Comparison of ENCODE assay signal across 18 mouse cellular contexts in genomic region chr5:92205706-92206105, GRCm38 (mm10). TPM values are rescaled to one million over a fixed set of nuclear protein-coding genes. Genes with fewer than 3 reads are reported as not detected.
A peak's percentile ranks its signal among the peaks of the same experiment; 100 is the strongest.
DNase-seq lines count a peak whose midpoint lies in the region; ATAC-seq and TF ChIP-seq lines count a peak whose summit lies in the region.
"Had no signal": no experiment of that assay in that cellular context is flagged by ENCODE, and none has a peak within 500 bp of the region (broad histone marks: within the 10 kb centered on the region; RNA-seq: fewer than 3 reads in every experiment).

No protein-coding gene starts in this region.

- no peak for TF ChIP-seq POLR2A in liver, adult 2 months (IDR thresholded peaks at IDR 0.05; ENCODE audit: extremely low read depth, insufficient read depth, low read length)

- peak overlapping the region; percentile 83 for H3K27ac ChIP-seq in liver, adult 2 months (replicated peaks; ENCODE audit: insufficient read depth, low read depth, low read length)
- no peak overlapping the region for H3K27ac ChIP-seq in liver, embryonic 11.5 days (ENCODE audit: low read depth, low read length)
- H3K27ac ChIP-seq in intestine, embryonic 16.5 days (ENCODE audit: low read length), result peak overlapping the region; percentile 61
- H3K27ac ChIP-seq in forebrain, embryonic 14.5 days (ENCODE audit: low read depth, low read length), result no peak overlapping the region
- H3K27ac ChIP-seq: hindbrain, postnatal 0 days; liver, embryonic 13.5 days; midbrain, embryonic 12.5 days; neural tube, embryonic 15.5 days had no signal

- TF ChIP-seq CTCF in liver, adult 2 months (IDR thresholded peaks at IDR 0.05; ENCODE audit: low read depth, low read length), result no peak

- no peak overlapping the region for H3K4me3 ChIP-seq in liver, adult 2 months (ENCODE audit: insufficient read depth, low read depth, low read length)
- no peak overlapping the region for H3K4me3 ChIP-seq in liver, embryonic 11.5 days (ENCODE audit: low read depth, low read length)
- no peak overlapping the region for H3K4me3 ChIP-seq in intestine, embryonic 16.5 days (ENCODE audit: low read length)
- no peak overlapping the region for H3K4me3 ChIP-seq in forebrain, embryonic 14.5 days (ENCODE audit: low read depth, low read length)
- H3K4me3 ChIP-seq: erythroblast, embryonic 14.5 days; liver, embryonic 13.5 days; midbrain, embryonic 12.5 days; neural tube, embryonic 15.5 days had no signal

- H3K9ac ChIP-seq in liver, adult 2 months (ENCODE audit: low read depth, low read length), result no peak overlapping the region
- H3K9ac ChIP-seq in liver, embryonic 11.5 days (ENCODE audit: low read depth, low read length), result no peak overlapping the region
- H3K9ac ChIP-seq in intestine, embryonic 16.5 days (ENCODE audit: low read depth, low read length), result no peak overlapping the region
- no peak overlapping the region for H3K9ac ChIP-seq in forebrain, embryonic 14.5 days (ENCODE audit: low read length)
- H3K9ac ChIP-seq: liver, embryonic 13.5 days; midbrain, embryonic 12.5 days; neural tube, embryonic 15.5 days had no signal

- H3K4me2 ChIP-seq in liver, embryonic 11.5 days, result no peak overlapping the region
- H3K4me2 ChIP-seq in intestine, embryonic 16.5 days (ENCODE audit: low read depth, low read length), result no peak overlapping the region
- H3K4me2 ChIP-seq in forebrain, embryonic 14.5 days (ENCODE audit: low read length), result no peak overlapping the region
- H3K4me2 ChIP-seq: liver, embryonic 13.5 days; midbrain, embryonic 12.5 days; neural tube, embryonic 15.5 days had no signal

- H3K79me2 ChIP-seq in liver, adult 2 months (ENCODE audit: control insufficient read depth, insufficient read depth, low read length), result no peaks in the 10 kb centered on the region

- H3K27me3 ChIP-seq in liver, adult 2 months (ENCODE audit: control insufficient read depth, insufficient read depth, low read length), result no peaks in the 10 kb centered on the region
- H3K27me3 ChIP-seq in liver, embryonic 11.5 days (replicated peaks; ENCODE audit: control insufficient read depth, insufficient read depth, low read length), result no peaks in the 10 kb centered on the region
- H3K27me3 ChIP-seq in intestine, embryonic 16.5 days (replicated peaks; ENCODE audit: control insufficient read depth, insufficient read depth, low read length), result no peaks in the 10 kb centered on the region
- no peaks in the 10 kb centered on the region for H3K27me3 ChIP-seq in forebrain, embryonic 14.5 days (replicated peaks; ENCODE audit: control insufficient read depth, insufficient read depth, low read length)
- H3K27me3 ChIP-seq: liver, embryonic 13.5 days; midbrain, embryonic 12.5 days; neural tube, embryonic 15.5 days had no signal

- peak; percentile 55 for DNase-seq in liver, adult 2 months (ENCODE audit: extremely low read depth, low read depth, low spot score)
- no peak for DNase-seq in liver, embryonic 11.5 days (ENCODE audit: low spot score)
- DNase-seq in adrenal gland, postnatal 10 days, result peak; percentile 54
- DNase-seq in lung, postnatal 25 days (ENCODE audit: low spot score), result peak; percentile 61
- no peak for DNase-seq in forebrain, embryonic 14.5 days (ENCODE audit: low spot score)
- DNase-seq in urinary bladder, adult 2 months (ENCODE audit: low spot score), result no peak
- DNase-seq: liver, embryonic 13.5 days; right cerebral cortex, postnatal 4 days; thymus, adult 2 months had no signal

- peaks cover 27% of the 10 kb centered on the region for H3K4me1 ChIP-seq in liver, adult 2 months (ENCODE audit: control insufficient read depth, insufficient read depth, low read length)
- H3K4me1 ChIP-seq in liver, embryonic 11.5 days (replicated peaks; ENCODE audit: control insufficient read depth, insufficient read depth, low read length), result peaks cover 4% of the 10 kb centered on the region
- peaks cover 15% of the 10 kb centered on the region for H3K4me1 ChIP-seq in intestine, embryonic 16.5 days (ENCODE audit: control insufficient read depth, insufficient read depth, low read length)
- no peaks in the 10 kb centered on the region for H3K4me1 ChIP-seq in forebrain, embryonic 14.5 days (ENCODE audit: control insufficient read depth, insufficient read depth, low read length)
- H3K4me1 ChIP-seq: midbrain, embryonic 12.5 days; neural tube, embryonic 15.5 days had no signal

- H3K9me3 ChIP-seq in liver, embryonic 11.5 days (ENCODE audit: control insufficient read depth, low read length), result no peaks in the 10 kb centered on the region
- H3K9me3 ChIP-seq in intestine, embryonic 16.5 days (ENCODE audit: control insufficient read depth, low read length), result no peaks in the 10 kb centered on the region
- no peaks in the 10 kb centered on the region for H3K9me3 ChIP-seq in forebrain, embryonic 14.5 days (replicated peaks; ENCODE audit: control insufficient read depth, low read length)
- H3K9me3 ChIP-seq: liver, embryonic 13.5 days; midbrain, embryonic 12.5 days; neural tube, embryonic 15.5 days had no signal

- peaks cover 18% of the 10 kb centered on the region for H3K36me3 ChIP-seq in liver, adult 2 months (ENCODE audit: control insufficient read depth, insufficient read depth, low read length)
- H3K36me3 ChIP-seq in liver, embryonic 11.5 days (ENCODE audit: control insufficient read depth, insufficient read depth, low read length), result peaks cover 6% of the 10 kb centered on the region; the same call in 1 of the 2 replicates
- peaks cover 6% of the 10 kb centered on the region; the same call in 1 of the 2 replicates for H3K36me3 ChIP-seq in intestine, embryonic 16.5 days (ENCODE audit: control insufficient read depth, insufficient read depth, low read length)
- H3K36me3 ChIP-seq in forebrain, embryonic 14.5 days (ENCODE audit: control insufficient read depth, insufficient read depth, low read length), result peaks cover 44% of the 10 kb centered on the region

- no peak for ATAC-seq in liver, embryonic 11.5 days (replicated peaks; ENCODE audit: low FRiP score)
- no peak for ATAC-seq in intestine, embryonic 16.5 days
- ATAC-seq in forebrain, embryonic 14.5 days, result no peak
- ATAC-seq: hindbrain, postnatal 0 days had no signal

- WGBS in liver, adult 2 months, result 47% methylated on average over 5 of the region's 5 CpGs
- WGBS in liver, embryonic 11.5 days, result 90% methylated on average over 5 of the region's 5 CpGs
- WGBS in intestine, embryonic 16.5 days, result 69% methylated on average over 5 of the region's 5 CpGs
- WGBS in forebrain, embryonic 14.5 days, result 90% methylated on average over 3 of the region's 5 CpGs

RNA-seq across cellular contexts. Expression of gene U90926, which starts 9.5 kb away (rescaled TPM):
- not detected in 2 replicates for total RNA-seq in liver, adult 2 months (2014; rRNA removed)
- polyA plus RNA-seq in liver, adult 2 months (2012; rRNA removed), result not detected in 2 replicates
- not detected in 2 replicates for polyA plus RNA-seq in liver, embryonic 11.5 days (2014; fragmentation: Nextera tagmentation; extraction: Ambion mirVana)
- under 1 TPM in 1 of 2 experiments, not detected in 1; 0.96 TPM for total RNA-seq in adrenal gland, postnatal 10 days (2021)
- polyA plus RNA-seq in intestine, embryonic 16.5 days (2015; fragmentation: Nextera tagmentation; extraction: Ambion mirVana), result not detected in 2 replicates
- not detected in 2 replicates for polyA plus RNA-seq in forebrain, embryonic 14.5 days (2014; fragmentation: Nextera tagmentation; extraction: Ambion mirVana)
- not detected in 2 replicates for polyA plus RNA-seq in urinary bladder, adult 2 months (2012; rRNA removed)
- total RNA-seq: common myeloid progenitor, adult 5-6 weeks; gastrocnemius, postnatal 36 days; hindbrain, postnatal 0 days; left cerebral cortex, adult 18-20 months had no signal
- polyA plus RNA-seq: brain, embryonic 14.5 days; erythroblast, embryonic 14.5 days; hindbrain, postnatal 0 days; liver, embryonic 13.5 days; midbrain, embryonic 12.5 days; neural tube, embryonic 15.5 days; thymus, adult 2 months had no signal

RNA-seq across cellular contexts. Expression of gene Ppef2, which starts 50.4 kb away (rescaled TPM):
- total RNA-seq in liver, adult 2 months (2014; rRNA removed), result 0.13 TPM in 1 of 2 replicates, not detected in the other
- polyA plus RNA-seq in liver, adult 2 months (2012; rRNA removed), result 0.27 TPM in 1 of 2 replicates, not detected in the other
- polyA plus RNA-seq in liver, embryonic 11.5 days (2014; fragmentation: Nextera tagmentation; extraction: Ambion mirVana), result 0.22 and 0.36 TPM in 2 replicates
- under 1 TPM; 0.12 to 0.21 TPM for total RNA-seq in adrenal gland, postnatal 10 days (2021)
- 0.57 and 0.88 TPM in 2 replicates for polyA plus RNA-seq in intestine, embryonic 16.5 days (2015; fragmentation: Nextera tagmentation; extraction: Ambion mirVana)
- polyA plus RNA-seq in forebrain, embryonic 14.5 days (2014; fragmentation: Nextera tagmentation; extraction: Ambion mirVana), result 0.25 and 0.36 TPM in 2 replicates
- 0.63 and 0.69 TPM in 2 replicates for polyA plus RNA-seq in urinary bladder, adult 2 months (2012; rRNA removed)
- total RNA-seq: common myeloid progenitor, adult 5-6 weeks; gastrocnemius, postnatal 36 days had no signal
- polyA plus RNA-seq: erythroblast, embryonic 14.5 days; liver, embryonic 13.5 days had no signal

Comparison
In these comparisons a context has a peak if more than half of its experiments do, and no peak if none do; other contexts are left out.
1. DNase-seq: peak in liver, adult 2 months (single experiment), adrenal gland, postnatal 10 days (single experiment) and lung, postnatal 25 days (single experiment); none in liver, embryonic 11.5 days (single experiment), forebrain, embryonic 14.5 days (single experiment) and urinary bladder, adult 2 months (single experiment).
2. H3K27ac ChIP-seq: peak in liver, adult 2 months (single experiment) and intestine, embryonic 16.5 days (single experiment); none in liver, embryonic 11.5 days (single experiment) and forebrain, embryonic 14.5 days (single experiment).